Mouse (Mus musculus) lung, postnatal 14 days (tissue): ENCODE data around the gene Tmem37.

Experiments used
- DNase-seq: peaks from one replicate; pipeline ENCODE4 v3.0.0; 2021

The Tmem37 gene

DNA sequence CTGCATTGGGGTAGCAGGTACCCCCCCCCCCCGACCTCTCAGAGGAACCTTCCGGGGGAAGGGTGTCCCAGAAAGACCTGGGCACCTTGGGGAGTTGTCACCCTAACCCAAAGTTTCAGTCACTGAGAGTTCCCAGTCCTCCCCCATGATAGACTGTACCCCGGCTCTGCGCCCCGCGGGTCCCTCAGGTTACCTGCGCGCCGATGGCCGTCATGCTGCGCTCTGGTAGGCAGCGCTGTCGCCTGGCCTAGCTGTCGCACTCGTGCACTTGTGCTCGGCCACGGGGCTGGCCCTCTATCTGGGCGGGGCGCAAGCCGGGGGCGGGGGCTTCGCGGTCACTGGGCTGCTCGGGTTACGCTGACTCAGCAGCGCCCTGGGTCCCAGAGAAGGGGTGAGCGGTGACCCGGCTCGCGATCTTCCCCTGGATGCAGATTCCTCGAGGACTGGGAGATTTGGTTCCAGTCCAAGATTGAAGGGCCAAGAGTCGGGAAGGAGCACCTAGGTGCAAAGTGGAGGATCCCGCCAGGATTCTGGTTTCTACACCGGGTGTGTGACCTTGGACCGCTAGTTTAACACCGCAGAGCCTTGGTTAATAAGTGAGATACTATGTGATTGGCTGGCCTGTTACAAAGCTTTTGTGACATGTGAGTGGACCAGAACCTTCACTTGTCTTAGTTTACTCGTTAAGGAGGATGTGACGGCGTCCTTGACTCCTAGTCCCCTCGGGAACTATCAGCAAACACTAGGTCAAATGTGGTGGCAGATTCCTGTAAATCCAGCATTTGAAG, at the start of gene Tmem37:
Tmem37 (minus strand) TSS at position 556 of the 788 bp plus-strand sequence.
- DNase-seq = peak; percentile 75

- no peak for DNase-seq
Observed at GRCm38 (mm10) chr1:120122634-120123383, 48.9 kb upstream of the Tmem37 start.

DNA sequence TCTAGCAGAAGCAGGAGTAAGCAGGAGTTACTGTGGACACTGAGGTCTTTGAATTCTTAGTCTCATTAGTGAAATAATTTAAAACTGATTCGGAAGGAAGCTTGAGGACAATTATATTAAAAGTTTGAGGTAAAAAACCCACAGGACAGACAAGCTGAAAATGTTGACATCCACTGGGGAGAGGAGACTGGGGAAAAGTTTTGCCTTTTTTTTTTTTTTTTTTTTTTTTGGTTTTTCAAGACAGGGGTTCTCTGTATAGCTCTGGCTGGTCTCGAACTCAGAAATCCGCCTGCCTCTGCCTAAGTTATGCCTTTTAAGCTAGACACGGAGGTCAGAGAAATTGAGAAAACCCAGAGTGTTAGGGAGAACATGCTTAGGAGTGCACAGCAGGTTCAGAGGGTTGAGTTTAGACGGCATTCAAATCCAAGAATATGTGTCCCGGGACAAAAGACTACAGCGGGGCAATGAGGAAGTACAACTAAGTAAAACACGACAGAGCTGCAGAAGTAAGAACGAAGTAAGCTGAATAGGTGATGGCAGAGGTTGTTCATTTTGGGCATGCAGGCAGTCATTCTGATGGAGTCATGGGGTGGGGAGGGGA, 48.2 kb upstream of the Tmem37 start:
- DNase-seq = no peak

DNA sequence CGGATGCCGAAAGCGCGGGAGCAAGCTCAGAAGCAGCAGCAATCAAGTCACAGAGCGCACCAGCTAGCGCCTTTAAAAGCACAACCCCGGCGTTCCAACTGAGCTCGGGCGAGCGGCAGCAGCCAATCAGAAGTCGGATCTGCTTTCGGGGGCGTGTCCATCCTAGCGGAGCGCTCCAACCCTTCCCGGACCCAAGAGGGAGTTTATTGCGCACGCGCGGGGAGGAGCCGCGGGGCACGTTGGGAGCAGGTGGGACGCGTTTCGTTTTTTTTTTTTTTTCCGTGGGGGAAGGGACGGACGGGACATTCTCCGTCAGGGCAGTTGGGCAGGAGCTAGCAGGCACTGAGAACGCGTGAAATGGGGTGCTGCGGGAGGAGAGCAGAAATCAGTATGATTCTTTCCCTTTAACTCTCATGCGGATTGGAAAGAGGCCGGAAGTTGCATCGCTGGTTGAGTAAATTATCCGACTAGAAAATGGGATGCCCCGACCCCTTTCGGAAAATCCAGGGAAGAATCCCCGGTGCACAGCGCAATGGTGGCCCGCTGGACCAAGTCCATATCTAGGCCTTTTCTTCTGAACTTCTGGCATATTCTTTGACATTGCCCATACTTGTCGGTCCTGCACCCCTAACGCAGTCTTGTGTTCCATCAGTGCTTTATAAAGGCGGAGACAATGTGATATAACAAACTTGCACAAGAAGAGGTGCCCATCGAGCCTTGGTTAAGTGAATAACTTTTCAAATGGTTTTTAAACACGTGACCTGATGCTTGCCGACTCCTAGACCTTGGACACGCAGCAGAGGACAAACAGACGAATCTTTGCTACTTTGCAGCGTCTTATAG, 47.3 kb upstream of the Tmem37 start, which contains the start of the genes Dbi and 3110009E18Rik:
Dbi (minus strand) TSS at position 110 of the 843 bp plus-strand sequence.
3110009E18Rik (plus strand) TSS at position 219 of the 843 bp plus-strand sequence.
- peak; percentile 98 for DNase-seq

GRCm38 (mm10) chr1:120120141-120120968, 46.5 kb upstream of the Tmem37 start:
- DNase-seq = peak; percentile 53

DNA sequence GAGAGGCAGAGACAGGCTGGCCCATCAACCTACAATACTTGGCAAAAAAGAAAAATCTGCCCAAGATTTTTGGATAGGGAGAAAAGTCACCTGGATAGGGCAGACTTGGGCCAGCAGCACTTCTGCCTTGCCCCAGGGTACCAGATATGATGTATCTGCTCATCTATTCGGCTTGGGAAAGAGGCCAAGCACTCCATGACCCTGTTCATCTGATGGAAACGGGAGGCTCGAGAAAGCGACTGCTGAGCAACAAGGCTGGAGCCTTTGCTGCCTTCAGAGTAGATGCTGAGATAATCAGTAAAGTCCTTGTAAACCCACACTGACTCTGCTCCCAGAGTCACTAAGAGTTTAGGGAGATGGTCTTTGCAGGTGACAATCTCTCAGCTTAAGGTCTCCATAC, 45.5 kb upstream of the Tmem37 start:
- no peak for DNase-seq

GRCm38 (mm10) chr1:120118854-120119253, 45.0 kb upstream of the Tmem37 start:
- DNase-seq = no peak

GRCm38 (mm10) chr1:120116106-120116505, 42.2 kb upstream of the Tmem37 start:
- peak; percentile 16 for DNase-seq

DNA sequence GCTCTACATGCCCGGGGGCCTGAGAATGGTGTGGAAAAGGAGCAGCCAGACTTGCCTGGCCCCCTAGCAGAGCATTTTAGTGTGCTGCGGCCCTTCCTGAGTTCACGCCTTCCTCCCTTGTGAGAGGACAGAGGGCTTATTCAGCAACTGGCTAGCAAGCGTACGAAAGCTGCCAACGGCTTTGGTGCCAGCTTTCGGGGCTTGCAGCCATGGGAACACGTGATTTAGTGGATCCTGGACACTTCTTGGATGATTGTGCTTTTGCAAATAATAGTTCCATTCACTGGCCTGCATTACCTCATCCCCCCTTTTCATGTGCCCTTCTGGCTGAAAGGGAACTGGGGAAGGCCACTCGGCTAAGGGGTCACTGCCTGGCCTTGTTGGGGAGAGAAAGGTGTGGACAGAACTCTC, 41.8 kb upstream of the Tmem37 start:
- DNase-seq = no peak

- DNase-seq = no peak
Observed at GRCm38 (mm10) chr1:120112251-120113187, 38.6 kb upstream of the Tmem37 start.

DNA sequence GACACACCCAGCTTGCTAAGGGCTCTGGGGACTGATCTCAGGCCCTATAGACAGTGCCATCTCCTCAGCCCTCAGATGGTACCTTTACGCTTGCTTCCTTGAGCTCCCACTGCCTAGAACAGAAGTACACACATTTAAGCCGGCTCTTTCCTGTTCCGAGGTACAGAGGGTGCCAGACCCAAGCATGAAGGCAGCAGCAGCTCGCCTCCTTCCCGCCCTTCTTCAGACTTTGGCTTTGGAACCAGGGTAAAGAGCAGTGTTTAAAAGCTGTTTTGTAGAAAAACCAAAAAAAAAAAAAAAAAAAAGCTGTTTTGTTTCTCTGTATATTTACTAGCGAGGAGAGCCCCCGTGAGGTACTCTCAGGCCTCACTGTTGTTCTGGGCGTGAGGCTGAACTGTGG, 37.9 kb upstream of the Tmem37 start:
- no peak for DNase-seq

DNA sequence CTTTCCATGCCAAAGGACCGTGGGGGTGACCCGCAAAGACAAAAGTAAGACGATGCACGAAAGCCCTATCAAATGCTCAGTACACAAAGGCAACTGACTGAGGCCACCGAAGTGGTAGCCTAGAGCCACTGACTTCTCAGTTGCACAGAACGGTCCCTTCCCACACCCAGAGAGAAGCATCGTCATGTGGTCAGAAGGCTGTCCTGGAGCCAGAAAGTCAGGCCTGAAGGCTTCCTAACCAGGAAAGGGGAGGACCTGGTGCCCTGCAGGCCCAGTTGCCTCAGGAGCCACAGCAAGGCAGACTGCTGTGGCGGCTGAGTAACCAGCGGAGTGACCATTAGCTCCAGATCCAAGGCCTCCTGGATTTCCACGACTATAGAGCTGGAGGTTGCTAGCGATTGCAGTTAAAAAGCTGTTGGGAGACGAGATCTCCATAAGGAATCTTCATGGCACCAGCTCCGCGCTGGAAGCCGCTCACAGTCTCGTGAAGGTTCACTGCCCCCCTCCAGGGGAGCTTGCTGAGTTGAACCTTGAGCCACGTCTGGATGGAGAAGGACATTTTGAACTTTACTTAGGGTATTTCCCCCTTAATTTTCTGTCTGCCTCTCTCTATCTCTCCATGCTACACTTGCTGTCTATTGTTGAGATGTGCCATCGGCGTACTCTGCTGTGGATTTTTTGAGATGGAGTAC, 36.0 kb upstream of the Tmem37 start:
- no peak for DNase-seq

GRCm38 (mm10) chr1:120105556-120105959, 31.7 kb upstream of the Tmem37 start:
- peak; percentile 65 for DNase-seq

GRCm38 (mm10) chr1:120101227-120101609, 27.3 kb upstream of the Tmem37 start:
- DNase-seq = no peak

DNA sequence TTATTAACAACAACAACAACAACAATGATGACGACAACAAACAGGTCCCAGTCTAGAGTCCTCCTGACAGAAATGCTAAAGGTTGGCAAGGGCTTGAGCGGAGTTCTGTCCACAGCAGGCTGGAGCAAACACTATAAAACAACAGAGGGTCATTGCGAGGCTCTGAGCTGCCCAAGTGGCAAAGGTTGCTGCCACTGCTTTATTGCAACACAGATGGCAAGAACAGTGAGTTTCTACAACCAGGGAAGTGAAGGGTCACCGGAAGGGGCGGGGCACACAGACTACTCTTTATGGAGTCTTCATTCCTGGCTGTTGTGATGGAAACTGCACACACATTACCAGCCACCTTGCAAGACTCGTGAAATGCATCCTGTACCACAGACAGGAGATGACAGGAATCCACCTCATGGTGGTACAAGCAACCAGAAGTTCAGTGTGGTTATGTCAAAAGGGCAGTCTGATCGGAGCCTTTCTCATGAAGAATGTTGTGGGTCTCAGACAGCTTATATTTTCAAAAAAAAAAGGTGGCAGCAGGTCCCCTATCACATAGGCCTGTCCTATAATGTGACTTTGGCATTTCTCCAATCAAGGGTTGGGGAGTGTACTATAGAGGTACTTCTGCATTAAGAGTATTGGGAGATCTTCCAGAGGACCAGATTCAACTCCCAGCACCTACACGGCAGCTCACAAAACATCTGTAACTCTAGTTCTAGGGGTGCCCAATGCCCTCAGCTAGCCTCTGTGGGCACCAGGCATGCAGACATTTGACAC, 26.8 kb upstream of the Tmem37 start:
- DNase-seq = peak; percentile 30

DNA sequence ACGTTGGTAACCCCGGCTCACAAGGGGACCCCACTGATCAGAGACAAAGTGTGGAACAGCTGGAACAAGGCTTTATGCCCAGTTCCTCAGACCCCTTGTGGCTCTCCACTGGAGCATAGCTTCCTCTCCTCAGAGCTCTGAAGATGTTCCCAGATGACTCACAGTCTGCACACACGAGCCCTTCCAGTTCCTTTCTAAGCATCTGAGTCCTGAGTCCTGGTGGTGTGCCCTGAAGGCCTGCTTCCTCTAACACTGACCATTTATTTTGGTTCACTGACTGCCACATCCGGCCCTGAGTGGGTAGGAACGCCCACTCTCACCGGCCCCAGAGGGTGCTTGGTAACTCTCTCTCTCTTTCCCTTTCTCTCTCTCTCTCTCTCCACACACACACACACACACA, 25.6 kb upstream of the Tmem37 start:
- DNase-seq = no peak

GRCm38 (mm10) chr1:120098327-120098726, 24.5 kb upstream of the Tmem37 start:
- peak; percentile 83 for DNase-seq

DNA sequence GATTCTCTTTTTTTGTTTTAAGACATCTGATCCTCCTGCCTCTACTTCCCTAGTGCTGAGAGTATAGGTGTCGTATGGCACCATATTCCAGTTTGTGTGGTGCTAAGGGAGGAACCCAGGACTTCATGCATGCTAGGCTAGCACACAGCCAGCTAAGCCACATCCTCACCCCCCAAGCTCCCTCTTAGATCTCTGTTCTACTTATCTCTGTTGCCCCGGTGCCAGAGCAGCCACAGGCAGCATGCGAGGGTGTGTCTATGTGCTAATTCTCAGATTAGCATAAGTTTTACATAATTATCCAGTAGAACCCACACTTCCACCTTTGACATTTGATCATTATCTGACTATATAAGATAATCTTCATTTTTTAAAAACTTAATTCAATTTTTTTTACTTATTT, 21.0 kb upstream of the Tmem37 start:
- DNase-seq = no peak
